Mouse (Mus musculus) right cerebral cortex, postnatal 25 days (tissue): ENCODE measurements around the gene Gm13723.

Experiments
- DNase-seq: peaks from one replicate; pipeline ENCODE4 v3.0.0; 2022

Gm13723 gene

GRCm38 (mm10) chr2:86874702-86875101 lies at the start of gene Gm13723:
Gene Gm13723 (minus strand): TSS chr2:86874802.
- DNase-seq = no peak

- DNase-seq = no peak
These were observed 31.0 kb upstream of the Gm13723 start for GRCm38 (mm10) chr2:86905647-86906046.

- DNase-seq = no peak
These were observed 17.5 kb upstream of the Gm13723 start, which contains the start of gene Olfr1097 for GRCm38 (mm10) chr2:86892116-86892515. Gene Olfr1097 (minus strand): TSS chr2:86892216.

- DNase-seq = no peak
These were observed 23.0 kb downstream of the Gm13723 start, which contains the start of gene Olfr1095 for GRCm38 (mm10) chr2:86851596-86851995. Gene Olfr1095 (minus strand): TSS chr2:86851696.

GRCm38 (mm10) chr2:86824363-86824762 lies 50.2 kb downstream of the Gm13723 start, which contains the start of gene Olfr1094:
Gene Olfr1094 (plus strand): TSS chr2:86824663.
- DNase-seq = no peak
